Mouse (Mus musculus): ENCODE data around the gene Slc9a3r1. TPM values are rescaled to one million over a fixed set of nuclear protein-coding genes. Genes with fewer than 3 reads are reported as not detected.

Slc9a3r1 gene
- polyA plus RNA-seq, 1 experiment from 2014 or later, result 55.2 TPM

- H3K9me3 ChIP-seq, result no peaks in the 10 kb centered on the region
- no peak overlapping the region for H3K4me2 ChIP-seq
- WGBS, result 81% methylated on average over 9 of the region's 9 CpGs
- no peaks in the 10 kb centered on the region for H3K36me3 ChIP-seq
- peaks cover 34% of the 10 kb centered on the region for H3K4me1 ChIP-seq (replicated peaks)
- no peak for ATAC-seq (ENCODE audit: low FRiP score)
- peaks cover 56% of the 10 kb centered on the region for H3K27me3 ChIP-seq
- no peak overlapping the region for H3K9ac ChIP-seq
- H3K27ac ChIP-seq, result no peak overlapping the region
- no peak overlapping the region for H3K4me3 ChIP-seq
These were observed 10.1 kb upstream of the Slc9a3r1 start for GRCm38 (mm10) chr11:115153088-115153487.

- peak overlapping the region; percentile 43 for H3K4me2 ChIP-seq
- H3K4me3 ChIP-seq, result peak overlapping the region; percentile 32
- H3K36me3 ChIP-seq, result no peaks in the 10 kb centered on the region
- 0 out of 2 replicates have a peak overlapping the region, but pooled peaks have one; percentile 2 for H3K9ac ChIP-seq
- peaks cover 40% of the 10 kb centered on the region for H3K4me1 ChIP-seq (replicated peaks)
- no peak overlapping the region for H3K27ac ChIP-seq
- H3K9me3 ChIP-seq, result no peaks in the 10 kb centered on the region
- H3K27me3 ChIP-seq, result peaks cover 62% of the 10 kb centered on the region
- WGBS, result under 1% methylated on average over 35 of the region's 35 CpGs
- ATAC-seq (ENCODE audit: low FRiP score), result peak; percentile 38
These were observed 9.3 kb upstream of the Slc9a3r1 start for GRCm38 (mm10) chr11:115153699-115154292.

GRCm38 (mm10) chr11:115155053-115155634, 8.0 kb upstream of the Slc9a3r1 start:
- Histone ChIP-seq H3K36me3 (no peaks in the 10 kb centered on the region), H3K27me3 (peaks cover 71% of the 10 kb centered on the region), H3K27ac (no peak overlapping the region), H3K9ac (no peak overlapping the region), H3K4me3 (no peak overlapping the region), H3K4me2 (no peak overlapping the region), H3K9me3 (no peaks in the 10 kb centered on the region), H3K4me1 (replicated peaks) (peaks cover 41% of the 10 kb centered on the region)
- 32% methylated on average over 5 of the region's 5 CpGs for WGBS
- ATAC-seq (ENCODE audit: low FRiP score), result no peak

GRCm38 (mm10) chr11:115157933-115158719, 5.0 kb upstream of the Slc9a3r1 start:
- Histone ChIP-seq H3K9me3 (no peaks in the 10 kb centered on the region), H3K9ac (no peak overlapping the region), H3K4me2 (no peak overlapping the region), H3K27ac (no peak overlapping the region), H3K4me1 (replicated peaks) (peaks cover 42% of the 10 kb centered on the region), H3K4me3 (no peak overlapping the region), H3K36me3 (no peaks in the 10 kb centered on the region), H3K27me3 (peaks cover 89% of the 10 kb centered on the region)
- ATAC-seq (ENCODE audit: low FRiP score), result no peak
- 41% methylated on average over 12 of the region's 12 CpGs for WGBS

- H3K4me1 ChIP-seq (replicated peaks), result peaks cover 47% of the 10 kb centered on the region
- H3K9ac ChIP-seq, result no peak overlapping the region
- no peak overlapping the region for H3K4me2 ChIP-seq
- H3K27ac ChIP-seq, result no peak overlapping the region
- H3K9me3 ChIP-seq, result no peaks in the 10 kb centered on the region
- no peak overlapping the region for H3K4me3 ChIP-seq
- ATAC-seq (ENCODE audit: low FRiP score), result no peak
- no peaks in the 10 kb centered on the region for H3K36me3 ChIP-seq
- WGBS, result 44% methylated on average over 11 of the region's 11 CpGs
- peaks cover 89% of the 10 kb centered on the region for H3K27me3 ChIP-seq
These were observed 2.9 kb upstream of the Slc9a3r1 start for GRCm38 (mm10) chr11:115160016-115160797.

GRCm38 (mm10) chr11:115160883-115161577, 2.1 kb upstream of the Slc9a3r1 start:
- WGBS, result 30% methylated on average over 10 of the region's 10 CpGs
- Histone ChIP-seq H3K9me3 (no peaks in the 10 kb centered on the region), H3K4me3 (no peak overlapping the region), H3K9ac (no peak overlapping the region), H3K27ac (no peak overlapping the region), H3K4me2 (no peak overlapping the region), H3K36me3 (no peaks in the 10 kb centered on the region), H3K27me3 (peaks cover 89% of the 10 kb centered on the region), H3K4me1 (replicated peaks) (peaks cover 55% of the 10 kb centered on the region)
- ATAC-seq (ENCODE audit: low FRiP score), result no peak

- Histone ChIP-seq H3K27ac (no peak overlapping the region), H3K36me3 (no peaks in the 10 kb centered on the region), H3K9me3 (no peaks in the 10 kb centered on the region), H3K9ac (no peak overlapping the region), H3K4me2 (no peak overlapping the region), H3K27me3 (peaks cover 87% of the 10 kb centered on the region), H3K4me1 (replicated peaks) (peaks cover 55% of the 10 kb centered on the region), H3K4me3 (no peak overlapping the region)
- no peak for ATAC-seq (ENCODE audit: low FRiP score)
- 70% methylated on average over 9 of the region's 9 CpGs for WGBS
These were observed 1.4 kb upstream of the Slc9a3r1 start for GRCm38 (mm10) chr11:115161578-115162204.

GRCm38 (mm10) chr11:115162205-115162601, 938 bp upstream of the Slc9a3r1 start:
- H3K9ac ChIP-seq, result no peak overlapping the region
- ATAC-seq (ENCODE audit: low FRiP score), result no peak
- no peak overlapping the region for H3K27ac ChIP-seq
- WGBS, result 22% methylated on average over 9 of the region's 9 CpGs
- peaks cover 55% of the 10 kb centered on the region for H3K4me1 ChIP-seq (replicated peaks)
- H3K4me3 ChIP-seq, result 0 out of 2 replicates have a peak overlapping the region, but pooled peaks have one; percentile 56
- H3K27me3 ChIP-seq, result peaks cover 82% of the 10 kb centered on the region
- H3K4me2 ChIP-seq, result peak overlapping the region; percentile 68
- no peaks in the 10 kb centered on the region for H3K36me3 ChIP-seq
- H3K9me3 ChIP-seq, result no peaks in the 10 kb centered on the region

- peak overlapping the region; percentile 74 for H3K9ac ChIP-seq
- peaks cover 72% of the 10 kb centered on the region for H3K27me3 ChIP-seq
- under 1% methylated on average over 46 of the region's 47 CpGs for WGBS
- H3K4me1 ChIP-seq (replicated peaks), result peaks cover 48% of the 10 kb centered on the region
- H3K4me2 ChIP-seq, result peak overlapping the region; percentile 68
- H3K36me3 ChIP-seq, result no peaks in the 10 kb centered on the region
- ATAC-seq (ENCODE audit: low FRiP score), result 0 out of 2 replicates have a peak, but pooled peaks have one; percentile 15
- H3K4me3 ChIP-seq, result peak overlapping the region; percentile 56
- H3K9me3 ChIP-seq, result no peaks in the 10 kb centered on the region
- H3K27ac ChIP-seq, result 0 out of 2 replicates have a peak overlapping the region, but pooled peaks have one; percentile 30
These were observed 518 bp downstream of the Slc9a3r1 start for GRCm38 (mm10) chr11:115163568-115164150.

- Histone ChIP-seq H3K4me3 (peak overlapping the region; percentile 56), H3K36me3 (no peaks in the 10 kb centered on the region), H3K27me3 (peaks cover 67% of the 10 kb centered on the region), H3K4me2 (peak overlapping the region; percentile 68), H3K4me1 (replicated peaks) (peaks cover 48% of the 10 kb centered on the region), H3K9me3 (no peaks in the 10 kb centered on the region), H3K9ac (peak overlapping the region; percentile 74), H3K27ac (no peak overlapping the region)
- no peak for ATAC-seq (ENCODE audit: low FRiP score)
- WGBS, result under 1% methylated on average over 14 of the region's 14 CpGs
These were observed 1.3 kb downstream of the Slc9a3r1 start for GRCm38 (mm10) chr11:115164341-115164975.
